20 mouse cellular contexts compared by ENCODE assay signal in the genomic region with DNA sequence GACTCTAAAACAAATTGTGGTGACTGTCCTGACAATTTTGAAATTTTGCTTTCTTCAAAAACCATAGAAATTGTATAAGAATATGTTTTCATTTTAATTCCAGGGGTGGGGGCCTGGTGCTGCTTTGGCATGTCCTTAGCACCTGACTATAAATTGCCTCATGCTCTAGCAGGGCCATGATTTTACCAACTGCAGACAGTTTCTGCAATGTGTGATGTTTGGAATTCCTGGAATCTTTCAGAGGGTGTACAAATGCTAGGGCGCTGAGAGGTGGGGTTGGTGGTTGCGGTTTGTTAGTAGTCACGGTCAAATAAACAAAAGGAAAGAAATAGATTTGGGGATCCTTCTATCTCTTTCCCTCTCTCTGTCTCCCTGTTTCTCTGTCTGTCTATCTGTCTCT.
"Had no signal": no experiment of that assay in that cellular context is flagged by ENCODE, and none has a peak within 500 bp of the region (broad histone marks: within the 10 kb centered on the region; RNA-seq: fewer than 3 reads in every experiment).

No protein-coding gene starts in this region.

- H3K4me3 ChIP-seq: lung, embryonic 15.5 days; midbrain, embryonic 10.5 days; midbrain, embryonic 13.5 days; myocyte; neural tube, embryonic 13.5 days; neural tube, embryonic 15.5 days; stomach, embryonic 15.5 days had no signal

- DNase-seq: lung, adult 2 months; lung, postnatal 10 days; lung, postnatal 4 days; retina, postnatal 1 day; right cerebral cortex, adult 18-20 months; right cerebral cortex, postnatal 25 days; right cerebral cortex, postnatal 4 days; thymus, adult 18-20 months; thymus, postnatal 14 days; thymus, postnatal 36 days had no signal

- H3K4me2 ChIP-seq: lung, embryonic 15.5 days; midbrain, embryonic 13.5 days; neural tube, embryonic 13.5 days; neural tube, embryonic 15.5 days; stomach, embryonic 15.5 days had no signal

- H3K27ac ChIP-seq: liver, embryonic 14.5 days; lung, embryonic 15.5 days; midbrain, embryonic 10.5 days; midbrain, embryonic 13.5 days; neural tube, embryonic 13.5 days; neural tube, embryonic 15.5 days; stomach, embryonic 15.5 days; stomach, postnatal 0 days had no signal

- H3K9ac ChIP-seq: liver, embryonic 14.5 days; lung, embryonic 15.5 days; midbrain, embryonic 13.5 days; neural tube, embryonic 13.5 days; neural tube, embryonic 15.5 days; stomach, embryonic 15.5 days had no signal

- H3K9me3 ChIP-seq: lung, embryonic 15.5 days; midbrain, embryonic 10.5 days; midbrain, embryonic 13.5 days; neural tube, embryonic 13.5 days; neural tube, embryonic 15.5 days; stomach, embryonic 15.5 days had no signal

- ATAC-seq: midbrain, embryonic 13.5 days; midbrain, embryonic 16.5 days had no signal

- H3K36me3 ChIP-seq: lung, embryonic 15.5 days; neural tube, embryonic 13.5 days; neural tube, embryonic 15.5 days; stomach, embryonic 15.5 days had no signal
